Mouse (Mus musculus) liver, adult 2 months (tissue): ENCODE measurements at regions not wholly inside any gene's neighbourhood (a gene's known extent, or its start where the extent isn't known, plus 50 kb on each side); places are given as distances from the start of the nearest gene placed in this dataset.

Experiments
- DNase-seq: peaks from one replicate; pipeline ENCODE4 v3.0.0-alpha.2; 2011; ENCODE audit warnings: low read depth, low spot score; ENCODE audit errors: extremely low read depth
- H3K27ac ChIP-seq: fragments of 200-500 bp; replicated peaks from 2 replicates; pipeline ENCODE4 v1.5.1; 2012; ENCODE audit warnings: low read depth, mild to moderate bottlenecking, control low read depth, inconsistent platforms, low read length; ENCODE audit not compliant: insufficient read depth
- H3K27me3 ChIP-seq: fragments of 200-500 bp; 2 replicates; pipeline ENCODE4 v1.6.1; 2012; ENCODE audit warnings: mild to moderate bottlenecking, moderate library complexity, low read length, inconsistent platforms; ENCODE audit not compliant: control insufficient read depth, insufficient read depth
- H3K36me3 ChIP-seq: fragments of 200-500 bp; 2 replicates; pipeline ENCODE4 v1.6.1; 2012; ENCODE audit warnings: low read length, inconsistent platforms; ENCODE audit not compliant: control insufficient read depth, insufficient read depth
- H3K4me1 ChIP-seq: fragments of 200-500 bp; 2 replicates; pipeline ENCODE4 v1.6.1; 2011; ENCODE audit warnings: low read length; ENCODE audit not compliant: control insufficient read depth, insufficient read depth
- H3K4me3 ChIP-seq: fragments of 200-500 bp; 2 replicates; pipeline ENCODE4 v1.5.1; 2011; ENCODE audit warnings: low read depth, mild to moderate bottlenecking, control low read depth, low read length, moderate library complexity; ENCODE audit not compliant: insufficient read depth
- H3K79me2 ChIP-seq: fragments of 200-500 bp; 2 replicates; pipeline ENCODE4 v1.6.1; 2012; ENCODE audit warnings: inconsistent platforms, mild to moderate bottlenecking, low read length, moderate library complexity; ENCODE audit not compliant: control insufficient read depth, insufficient read depth
- H3K9ac ChIP-seq: fragments of 200-500 bp; 2 replicates; pipeline ENCODE4 v1.6.1; 2012; ENCODE audit warnings: low read depth, mild to moderate bottlenecking, control low read depth, inconsistent platforms, low read length
- CTCF ChIP-seq: fragments of 200-500 bp; IDR thresholded peaks from 2 replicates; pipeline ENCODE4 v1.5.1; 2011; ENCODE audit warnings: low read depth, low read length, control low read depth
- POLR2A ChIP-seq: fragments of 200-500 bp; IDR thresholded peaks from 2 replicates; pipeline ENCODE4 v1.6.1; 2011; ENCODE audit warnings: low read length, control low read depth; ENCODE audit not compliant: insufficient read depth; ENCODE audit errors: extremely low read depth
- WGBS: fragments of 180-500 bp; shearing (Covaris S2); methylation state at CpG from one replicate; pipeline ENCODE4 v1.1.7; 2018; 5-methylcytosine and 5-hydroxymethylcytosine counted together

DNA sequence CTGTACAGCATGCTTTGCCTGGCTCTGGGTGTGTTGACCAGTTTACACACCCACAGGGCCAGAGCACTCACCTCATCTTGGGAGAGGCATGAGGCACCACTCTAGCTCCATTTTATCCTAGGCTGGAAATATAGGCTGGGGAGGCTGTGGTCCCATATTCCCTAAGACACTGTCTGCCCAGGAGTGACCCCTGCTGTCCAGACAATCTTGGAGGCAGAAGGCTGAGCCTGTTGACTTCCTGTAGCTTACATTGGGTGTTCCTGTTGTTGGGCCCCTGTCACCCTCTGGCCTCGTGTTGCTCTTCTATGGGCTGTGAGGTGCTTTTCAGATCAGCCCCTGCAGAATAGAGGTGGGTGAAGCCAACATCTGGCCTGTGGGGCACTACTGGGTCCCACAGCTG, 112.3 kb downstream of the Pja1 start:
- Histone ChIP-seq H3K4me1 (no peaks in the 10 kb centered on the region), H3K79me2 (no peaks in the 10 kb centered on the region), H3K27ac (no peak overlapping the region), H3K27me3 (no peaks in the 10 kb centered on the region), H3K36me3 (no peaks in the 10 kb centered on the region), H3K4me3 (no peak overlapping the region), H3K9ac (no peak overlapping the region)
- TF ChIP-seq POLR2A = no peak
- peak; percentile 43; the same call in 1 of the 2 replicates for TF ChIP-seq CTCF
- 38% methylated on average over 1 of the region's 1 CpGs for WGBS
- DNase-seq = no peak

GRCm38 (mm10) chrX:99358051-99358617, 112.9 kb downstream of the Pja1 start:
- no peaks in the 10 kb centered on the region for H3K27me3 ChIP-seq
- TF ChIP-seq CTCF (no peak), POLR2A (no peak)
- H3K27ac ChIP-seq = no peak overlapping the region
- no peak for DNase-seq
- no peak overlapping the region for H3K9ac ChIP-seq
- H3K4me3 ChIP-seq = no peak overlapping the region
- WGBS = 65% methylated on average over 13 of the region's 13 CpGs
- H3K4me1 ChIP-seq = no peaks in the 10 kb centered on the region
- H3K79me2 ChIP-seq = no peaks in the 10 kb centered on the region
- H3K36me3 ChIP-seq = no peaks in the 10 kb centered on the region

DNA sequence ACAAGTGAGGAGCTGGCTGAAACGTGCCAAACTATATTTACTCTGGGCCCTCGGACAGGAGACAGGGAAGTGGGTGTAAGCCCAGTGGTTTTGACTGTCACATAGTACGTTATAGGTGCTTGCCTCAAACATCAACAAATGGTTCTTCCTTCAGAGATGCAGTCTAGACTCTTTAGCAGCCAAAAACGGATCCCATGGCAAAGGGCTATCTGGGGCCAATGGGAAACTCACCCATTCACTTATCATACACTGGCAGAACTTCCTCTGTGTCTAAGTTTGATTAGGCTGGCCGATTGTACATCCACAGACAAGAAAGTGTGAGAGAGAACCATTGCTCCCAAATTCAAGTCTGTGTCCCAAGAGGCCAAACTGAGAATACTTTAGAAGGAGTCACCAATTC, 115.9 kb downstream of the Pja1 start:
- Histone ChIP-seq H3K4me3 (no peak overlapping the region), H3K79me2 (no peaks in the 10 kb centered on the region), H3K4me1 (no peaks in the 10 kb centered on the region), H3K36me3 (no peaks in the 10 kb centered on the region), H3K27ac (no peak overlapping the region), H3K27me3 (no peaks in the 10 kb centered on the region), H3K9ac (no peak overlapping the region)
- no peak for DNase-seq
- WGBS = 57% methylated on average over 5 of the region's 5 CpGs
- TF ChIP-seq POLR2A (no peak), CTCF (no peak)

- no peaks in the 10 kb centered on the region for H3K36me3 ChIP-seq
- no peak for DNase-seq
- H3K9ac ChIP-seq = no peak overlapping the region
- H3K4me3 ChIP-seq = no peak overlapping the region
- no peak overlapping the region for H3K27ac ChIP-seq
- H3K79me2 ChIP-seq = no peaks in the 10 kb centered on the region
- TF ChIP-seq CTCF (no peak), POLR2A (no peak)
- H3K4me1 ChIP-seq = no peaks in the 10 kb centered on the region
- 86% methylated on average over 3 of the region's 3 CpGs for WGBS
- no peaks in the 10 kb centered on the region for H3K27me3 ChIP-seq
Observed at GRCm38 (mm10) chrX:99350233-99350632, 120.8 kb downstream of the Pja1 start.

DNA sequence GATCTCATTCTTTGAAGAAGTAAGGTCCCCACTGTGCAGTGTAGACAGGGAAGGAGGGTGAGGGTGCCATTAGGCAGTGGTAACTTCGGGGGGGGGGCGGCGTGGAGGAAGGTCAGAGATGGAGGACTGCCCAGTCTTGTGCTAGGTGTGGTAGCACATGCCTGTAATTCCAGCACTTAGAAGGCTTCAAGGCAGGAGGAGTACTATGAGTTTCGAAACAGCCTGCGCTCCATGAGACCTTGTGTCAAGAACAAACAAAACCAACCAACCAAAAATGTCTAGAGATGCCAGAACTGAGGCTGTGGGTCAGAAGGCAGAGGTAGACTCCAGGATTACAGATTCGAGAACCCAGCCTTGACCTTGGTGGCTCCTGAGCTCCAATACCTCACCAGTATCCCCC, 130.8 kb downstream of the Pja1 start:
- no peaks in the 10 kb centered on the region for H3K36me3 ChIP-seq
- TF ChIP-seq POLR2A = no peak
- no peak for TF ChIP-seq CTCF
- no peaks in the 10 kb centered on the region for H3K27me3 ChIP-seq
- no peaks in the 10 kb centered on the region for H3K4me1 ChIP-seq
- H3K9ac ChIP-seq = no peak overlapping the region
- H3K79me2 ChIP-seq = no peaks in the 10 kb centered on the region
- H3K4me3 ChIP-seq = no peak overlapping the region
- WGBS = 84% methylated on average over 6 of the region's 6 CpGs
- H3K27ac ChIP-seq = no peak overlapping the region
- DNase-seq = no peak

GRCm38 (mm10) chrX:99339081-99339876, 131.8 kb downstream of the Pja1 start:
- no peak overlapping the region for H3K9ac ChIP-seq
- no peak for DNase-seq
- no peak overlapping the region for H3K4me3 ChIP-seq
- H3K4me1 ChIP-seq = no peaks in the 10 kb centered on the region
- no peak overlapping the region for H3K27ac ChIP-seq
- TF ChIP-seq CTCF = no peak
- no peaks in the 10 kb centered on the region for H3K36me3 ChIP-seq
- 57% methylated on average over 7 of the region's 9 CpGs for WGBS
- H3K79me2 ChIP-seq = no peaks in the 10 kb centered on the region
- H3K27me3 ChIP-seq = no peaks in the 10 kb centered on the region
